Mouse (Mus musculus) kidney, postnatal 36 days (tissue): Measurements from ENCODE around the gene H6pd.
"Not testable (repeated sequence)": the region's sequence is repeated elsewhere in the genome, so short reads cannot be mapped to it uniquely, and the experiment has no call there.

ENCODE experiments used
- DNase-seq, 2 experiments: peaks; one replicate each; pipeline ENCODE4 v3.0.0; 2021 to 2022; ENCODE audit warnings: mixed read lengths in 2 of 2

Gene H6pd

GRCm38 (mm10) chr4:150008853-150009586, at the start of gene H6pd:
Gene H6pd, minus strand, starts transcription at chr4:150009023.
- DNase-seq, result peak; percentile 93 to 96

GRCm38 (mm10) chr4:150057722-150058121, 48.9 kb upstream of the H6pd start:
- no peak for DNase-seq

GRCm38 (mm10) chr4:150056171-150056570, 47.3 kb upstream of the H6pd start:
- no peak for DNase-seq

- DNase-seq, result no peak
Observed at GRCm38 (mm10) chr4:150052380-150052779, 43.6 kb upstream of the H6pd start.

- no peak for DNase-seq
Observed at GRCm38 (mm10) chr4:150051514-150051913, 42.7 kb upstream of the H6pd start.

GRCm38 (mm10) chr4:150049564-150050226, 40.9 kb upstream of the H6pd start:
- DNase-seq, result no peak

GRCm38 (mm10) chr4:150049157-150049513, 40.3 kb upstream of the H6pd start:
- DNase-seq, result no peak

- peak in 1 of 2 experiments; percentile 40 for DNase-seq
Observed at GRCm38 (mm10) chr4:150048478-150049156, 39.8 kb upstream of the H6pd start.

GRCm38 (mm10) chr4:150048038-150048437, 39.2 kb upstream of the H6pd start:
- peak; percentile 70 to 83 for DNase-seq

- no peak for DNase-seq
Observed at GRCm38 (mm10) chr4:150043591-150043990, 34.8 kb upstream of the H6pd start.

- no peak for DNase-seq
Observed at GRCm38 (mm10) chr4:150041346-150042110, 32.7 kb upstream of the H6pd start.

- DNase-seq, result not testable (repeated sequence)
Observed at GRCm38 (mm10) chr4:150040856-150041255, 32.0 kb upstream of the H6pd start.

GRCm38 (mm10) chr4:150040003-150040581, 31.3 kb upstream of the H6pd start:
- DNase-seq, result no peak

- no peak for DNase-seq
Observed at GRCm38 (mm10) chr4:150038533-150038932, 29.7 kb upstream of the H6pd start.

GRCm38 (mm10) chr4:150036094-150036493, 27.3 kb upstream of the H6pd start:
- no peak for DNase-seq

- DNase-seq, result peak; percentile 82 to 95
Observed at GRCm38 (mm10) chr4:150035280-150035679, 26.5 kb upstream of the H6pd start.

GRCm38 (mm10) chr4:150033261-150033671, 24.4 kb upstream of the H6pd start:
- DNase-seq, result peak in 1 of 2 experiments; percentile 22

GRCm38 (mm10) chr4:150031234-150031890, 22.5 kb upstream of the H6pd start:
- DNase-seq, result peak; percentile 64 to 71

GRCm38 (mm10) chr4:150030449-150031233, 21.8 kb upstream of the H6pd start:
- DNase-seq, result peak; percentile 18 to 51

GRCm38 (mm10) chr4:150029885-150030284, 21.1 kb upstream of the H6pd start:
- DNase-seq, result no peak

GRCm38 (mm10) chr4:150023518-150023917, 14.7 kb upstream of the H6pd start:
- no peak for DNase-seq
